Mouse (Mus musculus) kidney, postnatal 14 days (tissue): ENCODE data around the gene Nap1l5.
"Not testable (repeated sequence)": the region's sequence is repeated elsewhere in the genome, so short reads cannot be mapped to it uniquely, and the experiment has no call there.

Experiments
- DNase-seq: peaks from one replicate; pipeline ENCODE4 v3.0.0; 2022; ENCODE audit warnings: mixed read lengths

Gene Nap1l5

DNA sequence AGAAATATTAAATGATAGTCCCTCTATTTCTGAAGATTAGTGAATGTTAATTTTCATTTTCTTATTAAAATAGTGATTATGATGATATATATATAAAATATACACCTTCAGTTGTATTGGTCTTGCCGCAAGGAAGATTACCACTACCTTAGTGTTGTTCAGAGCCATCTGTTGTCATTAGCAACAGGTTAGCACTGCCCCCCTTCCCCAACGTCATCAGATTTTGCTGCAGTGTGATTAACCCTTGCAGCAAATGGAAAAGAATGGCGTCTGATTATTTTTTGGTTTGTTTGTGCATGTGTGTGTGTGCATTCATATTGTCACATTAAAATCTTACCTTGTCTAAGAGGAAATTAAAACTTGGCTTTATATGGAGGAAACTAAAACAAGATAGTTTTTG, 2.3 kb downstream of the Nap1l5 start:
- no peak for DNase-seq

DNA sequence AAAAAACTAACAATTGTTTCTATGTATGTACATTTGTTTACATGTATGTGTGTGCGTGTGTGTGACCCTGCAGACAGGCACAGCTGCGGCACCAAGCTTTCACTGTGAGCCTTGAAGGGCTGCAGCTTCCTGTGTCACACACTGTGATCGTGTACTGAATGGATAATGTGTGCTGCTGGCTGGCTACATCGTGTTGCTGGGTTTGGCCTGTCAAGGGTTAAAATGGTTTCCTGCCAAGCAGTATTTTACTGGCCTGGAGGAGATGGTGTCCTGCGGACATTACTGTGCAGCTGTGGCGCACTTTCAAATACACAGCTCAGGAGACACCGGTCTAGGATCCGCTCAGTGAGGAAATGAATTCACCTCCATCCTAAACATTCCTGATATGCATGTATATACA, 3.7 kb downstream of the Nap1l5 start:
- no peak for DNase-seq

DNA sequence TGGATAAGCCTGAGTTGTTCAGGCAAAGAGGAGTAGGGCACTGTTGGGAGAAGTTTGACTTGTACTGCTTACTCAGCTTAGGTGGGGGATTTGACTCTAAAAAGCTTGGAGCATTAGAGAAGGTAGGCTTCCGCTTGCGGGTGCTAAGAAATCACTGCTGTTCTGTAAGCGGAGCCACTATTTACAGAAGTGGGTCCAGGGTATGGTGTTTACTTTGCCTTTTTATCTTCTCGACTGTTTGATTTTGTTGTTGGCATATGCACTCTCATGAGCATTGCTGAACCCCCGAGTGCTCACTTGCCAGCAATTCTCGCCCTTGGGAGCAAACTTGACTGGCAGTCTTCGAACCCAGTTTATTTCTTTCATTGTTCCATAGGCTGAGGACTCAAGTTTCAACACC, 6.3 kb downstream of the Nap1l5 start:
- no peak for DNase-seq

DNA sequence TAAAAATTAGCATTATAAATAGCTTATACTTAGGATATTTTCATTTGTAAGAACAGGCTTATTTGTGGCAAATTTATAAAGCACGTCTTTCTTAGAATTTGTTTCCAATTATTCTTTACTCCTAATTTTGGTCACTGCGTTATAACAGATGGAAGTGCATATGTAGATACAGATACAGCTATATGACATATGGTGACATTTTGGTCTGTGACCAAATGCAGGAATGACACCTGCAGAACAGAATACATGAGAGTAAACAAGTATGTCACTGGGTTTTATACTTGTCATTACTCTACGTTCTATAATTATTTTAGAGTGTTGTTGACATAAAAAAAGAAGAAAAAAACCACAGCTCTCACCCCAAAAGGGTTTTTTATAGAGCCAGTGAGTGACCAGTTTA, 7.8 kb downstream of the Nap1l5 start:
- no peak for DNase-seq

DNA sequence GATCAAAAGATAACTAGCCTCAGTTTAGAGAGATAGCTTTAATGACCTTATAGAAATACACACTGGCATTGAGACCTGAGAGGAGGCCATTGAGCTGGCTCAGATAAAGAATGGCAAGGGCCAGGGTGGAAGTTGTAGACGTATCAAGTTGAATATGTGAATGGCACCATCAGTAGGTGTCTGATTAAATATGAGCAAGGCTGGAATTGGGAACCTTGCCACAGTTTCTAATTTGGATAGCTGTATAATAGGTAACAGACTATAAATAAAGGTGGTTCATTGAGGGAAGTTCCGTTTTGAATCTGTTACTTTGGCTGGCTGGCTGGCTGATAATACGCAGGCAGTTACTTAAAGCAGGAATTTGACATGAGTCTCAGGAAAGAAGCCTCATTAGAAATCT, 10.2 kb downstream of the Nap1l5 start:
- no peak for DNase-seq

DNA sequence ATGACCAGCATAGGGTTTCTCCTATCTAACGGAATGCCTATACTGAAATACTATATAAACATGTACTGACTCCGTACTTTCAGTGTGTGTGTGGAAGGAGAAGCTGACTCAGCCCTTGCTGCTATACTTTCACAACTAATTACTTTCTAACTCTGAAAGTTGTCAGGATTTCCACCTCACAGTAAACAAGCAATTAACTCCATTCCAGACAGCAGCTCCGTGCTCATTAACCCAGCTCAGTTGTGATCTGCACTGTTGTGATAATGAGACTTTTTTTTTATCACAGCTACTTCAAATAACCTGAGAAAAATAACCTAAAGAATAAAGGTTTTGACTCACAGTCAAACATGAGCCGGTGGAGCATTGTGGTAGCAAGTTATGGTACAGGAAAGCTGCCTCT, 11.9 kb downstream of the Nap1l5 start:
- DNase-seq: no peak

DNA sequence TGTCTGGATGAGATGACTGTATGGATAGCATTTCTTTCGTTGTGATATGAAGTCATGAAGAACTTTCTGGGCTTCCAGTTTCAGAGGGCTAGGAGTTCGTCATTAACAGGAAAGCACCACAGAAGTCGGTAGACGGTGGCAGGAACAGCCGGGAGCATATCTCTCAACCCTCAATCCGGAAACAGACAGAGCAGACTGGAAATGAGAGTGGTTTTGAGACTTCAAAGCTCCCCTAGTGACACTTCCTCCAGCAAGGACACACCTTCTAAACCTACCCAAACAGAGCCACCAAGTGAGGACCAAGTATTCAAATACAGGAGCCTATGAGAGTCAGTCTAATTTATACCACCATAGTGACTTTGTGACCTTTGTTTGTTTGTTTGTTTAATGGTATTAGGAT, 13.6 kb downstream of the Nap1l5 start:
- no peak for DNase-seq

DNA sequence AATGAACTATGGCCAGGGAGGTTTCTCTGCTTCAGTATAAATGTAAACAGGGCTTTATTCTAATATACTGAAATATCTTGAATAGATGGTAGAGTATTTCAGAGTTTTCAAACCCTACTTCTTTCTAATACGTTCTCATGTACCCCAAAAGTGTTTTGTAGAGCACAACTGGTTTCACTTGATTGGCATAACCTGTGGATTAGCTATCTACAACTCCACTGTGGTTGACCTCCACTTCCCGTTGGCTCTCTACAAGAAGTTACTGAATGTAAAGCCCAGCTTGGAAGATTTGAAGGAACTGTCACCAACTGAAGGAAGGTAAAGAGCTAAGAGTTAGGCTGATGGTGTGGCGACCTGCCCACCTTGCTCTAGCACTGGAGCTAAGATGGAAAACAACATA, 17.0 kb downstream of the Nap1l5 start:
- DNase-seq: no peak

DNA sequence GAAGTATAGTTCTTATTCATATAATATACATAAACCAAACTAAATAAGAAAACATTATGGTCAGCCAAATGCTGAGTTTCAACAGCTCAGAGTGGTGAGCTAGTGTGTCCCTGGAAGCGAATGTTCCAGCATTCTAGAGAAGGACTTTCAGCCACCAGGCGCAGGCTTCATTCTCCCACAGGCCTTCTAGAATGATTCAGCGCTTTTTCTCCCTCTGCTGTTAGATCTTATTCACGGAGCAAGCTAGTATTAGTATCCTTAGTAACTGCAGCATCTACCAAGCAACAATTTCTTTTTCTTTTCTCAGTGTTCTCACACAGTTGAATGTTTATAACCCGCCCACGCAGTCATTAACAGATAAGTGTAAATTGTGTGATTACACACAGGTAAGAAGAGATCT, 24.6 kb downstream of the Nap1l5 start:
- no peak for DNase-seq

DNA sequence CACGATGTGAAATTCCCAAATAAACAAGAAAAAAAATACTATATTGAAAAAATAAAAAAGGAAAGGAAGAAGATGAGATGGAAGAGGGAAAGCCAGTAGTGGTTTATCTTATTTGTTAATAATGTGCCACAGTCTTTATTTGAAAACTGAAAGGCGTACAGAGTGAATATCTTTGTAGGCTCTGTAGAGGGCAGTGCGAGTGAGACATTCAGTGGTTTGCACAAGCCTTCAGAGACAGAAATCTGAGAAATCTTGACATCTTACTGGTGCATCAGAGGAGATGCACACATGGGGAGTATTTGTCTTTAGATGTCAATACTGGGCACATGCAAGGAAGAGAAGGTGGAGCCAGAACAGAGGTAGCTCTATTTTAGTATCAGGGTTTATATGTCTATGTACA, 25.5 kb downstream of the Nap1l5 start:
- no peak for DNase-seq

DNA sequence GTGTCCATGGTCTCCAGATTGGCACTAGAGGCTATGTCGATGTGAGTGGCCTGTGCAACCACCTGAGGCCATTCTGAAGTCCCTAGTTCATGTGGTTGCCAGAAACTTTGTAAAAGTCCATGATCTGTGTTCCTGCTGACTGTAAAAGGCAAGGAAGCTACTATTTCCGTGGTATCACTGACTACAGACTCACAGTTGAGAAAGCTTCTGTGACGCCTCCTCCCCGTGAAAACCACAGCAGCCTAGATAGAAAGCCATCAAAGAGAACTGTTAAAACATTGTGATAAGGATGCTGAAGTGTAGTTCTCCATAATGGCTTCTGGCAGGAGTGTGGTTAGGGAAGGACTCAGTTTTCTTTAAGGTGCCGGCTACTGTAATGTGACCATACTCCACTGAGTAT, 26.0 kb downstream of the Nap1l5 start:
- no peak for DNase-seq

DNA sequence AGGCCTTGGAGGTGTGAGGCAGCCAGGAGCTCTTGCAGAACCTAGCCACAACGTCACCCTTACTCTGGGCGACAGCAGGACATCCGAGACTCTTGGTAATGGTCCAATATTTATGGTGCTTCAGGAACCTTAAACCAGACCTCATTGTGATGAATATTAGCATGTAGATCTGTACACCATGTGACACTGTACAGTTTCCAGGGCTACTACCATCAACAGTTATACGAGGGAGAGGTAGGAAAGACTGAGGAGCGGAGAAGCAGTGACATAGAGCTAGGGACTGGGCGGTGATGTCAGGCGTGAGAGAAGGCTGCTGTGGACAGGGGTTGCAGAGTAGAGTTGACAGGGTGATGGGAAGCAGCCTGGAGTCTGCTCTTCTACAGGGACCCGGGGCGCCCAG, 26.9 kb downstream of the Nap1l5 start:
- no peak for DNase-seq

DNA sequence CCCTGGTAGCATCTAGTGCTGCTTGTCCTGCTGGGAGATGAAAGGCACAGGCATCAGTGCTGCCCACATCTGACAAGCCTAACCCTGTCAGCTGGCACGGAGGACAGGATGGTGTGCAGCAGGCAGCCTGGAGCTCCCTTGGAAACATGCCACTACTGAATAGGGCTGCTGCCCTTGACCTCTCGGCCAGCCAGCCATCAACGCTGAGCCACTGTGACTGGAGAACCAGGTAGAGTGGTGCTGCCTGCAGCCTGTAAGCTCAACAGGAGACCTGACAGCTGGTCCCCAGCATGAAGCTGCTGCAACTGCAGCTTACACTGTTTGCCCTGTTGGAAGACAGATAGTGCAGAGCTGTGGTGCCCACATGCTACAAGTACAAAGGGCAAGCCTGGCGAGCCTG, 27.3 kb downstream of the Nap1l5 start:
- peak; percentile 13 for DNase-seq

DNA sequence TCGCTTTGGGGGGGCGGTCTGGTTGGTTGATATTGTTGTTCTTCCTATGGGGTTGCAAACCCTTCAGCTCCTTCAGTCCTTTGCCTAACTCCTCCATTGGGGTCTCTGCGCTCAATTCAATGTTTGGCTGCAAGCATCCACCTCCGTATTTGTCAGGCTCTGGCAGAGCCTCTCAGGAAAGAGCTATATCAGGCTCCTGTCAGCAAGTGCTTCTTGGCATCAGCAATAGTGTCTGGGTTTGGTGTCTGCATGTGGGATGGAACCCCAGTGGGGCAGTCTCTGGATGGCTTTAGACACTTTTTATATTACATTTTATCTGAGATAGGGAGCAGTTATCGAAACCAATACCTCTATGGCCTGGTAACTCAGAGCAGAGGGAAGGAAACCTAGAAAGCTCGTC, 39.0 kb downstream of the Nap1l5 start:
- not testable (repeated sequence) for DNase-seq

DNA sequence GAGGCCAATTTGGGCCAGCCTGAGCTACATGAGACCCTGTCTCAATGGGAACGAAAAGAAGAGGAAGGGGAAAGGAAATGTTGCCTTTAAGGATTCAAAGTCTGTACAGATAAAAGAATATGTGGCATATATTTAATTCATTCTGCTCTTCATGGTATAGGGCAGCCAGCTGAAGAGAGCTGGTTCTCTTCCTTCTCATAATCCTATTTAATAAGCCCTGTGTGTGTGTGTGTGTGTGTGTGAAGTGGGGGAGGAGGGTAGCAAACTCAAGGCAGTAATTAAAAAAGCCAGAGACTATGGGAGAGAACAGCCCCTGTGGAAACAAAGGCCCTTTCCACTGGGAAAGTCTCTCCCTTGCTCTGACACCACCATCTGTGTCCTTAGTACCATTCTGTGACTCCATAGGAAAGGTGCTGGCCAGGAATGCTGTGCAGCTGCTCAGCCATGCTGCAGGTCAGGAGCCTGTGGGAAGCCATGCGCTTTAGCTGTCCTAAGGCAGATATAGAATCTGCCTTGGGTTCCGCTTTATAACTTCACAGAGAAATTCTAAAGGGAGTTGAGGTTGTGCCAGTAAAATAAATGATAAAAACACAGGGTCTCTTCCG, 43.1 kb downstream of the Nap1l5 start:
- no peak for DNase-seq

DNA sequence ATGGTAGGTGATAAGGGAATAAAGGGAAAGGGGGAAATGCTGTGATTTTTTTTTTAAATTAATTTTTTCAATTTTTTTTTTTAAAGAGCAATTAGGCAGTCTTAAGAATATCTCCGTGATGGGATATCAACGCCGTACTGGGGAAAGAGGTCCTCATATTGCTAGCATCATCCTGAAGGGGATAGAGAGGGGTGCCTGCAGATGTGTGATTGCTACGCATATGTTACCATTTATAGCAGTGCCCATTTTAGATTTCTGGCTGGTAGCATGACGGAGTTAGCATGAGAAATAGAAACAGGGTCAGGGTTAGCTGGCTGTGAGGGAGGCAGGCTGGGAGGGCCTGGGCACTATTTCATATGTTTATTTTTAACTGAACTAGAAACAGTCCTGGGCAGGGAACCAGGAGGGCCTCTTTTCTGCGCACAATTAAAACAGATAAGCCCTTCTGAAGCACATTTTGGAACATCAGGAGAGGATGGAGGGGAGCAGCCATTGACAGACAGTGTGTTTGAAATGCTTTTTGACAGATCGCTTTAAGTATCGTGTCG, 44.4 kb downstream of the Nap1l5 start:
- DNase-seq: no peak

DNA sequence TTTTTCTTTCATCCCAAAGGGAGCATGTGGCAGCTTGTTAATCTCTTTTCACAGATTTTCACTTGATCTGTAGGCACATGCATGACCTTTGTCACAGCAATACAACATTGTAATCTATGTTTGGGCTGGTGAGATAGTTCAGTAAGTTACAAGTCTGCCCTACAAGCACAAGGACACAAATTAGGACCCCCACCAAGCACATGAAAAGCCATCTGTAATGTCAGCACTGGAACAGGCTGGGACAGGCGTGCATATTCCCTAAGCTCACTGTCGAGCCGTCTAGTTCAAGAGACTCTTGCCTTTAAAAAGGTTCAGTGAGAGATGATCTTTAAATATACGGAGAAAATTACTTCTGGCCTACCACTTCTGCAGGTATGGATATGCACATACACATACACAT, 47.4 kb downstream of the Nap1l5 start:
- DNase-seq: no peak

DNA sequence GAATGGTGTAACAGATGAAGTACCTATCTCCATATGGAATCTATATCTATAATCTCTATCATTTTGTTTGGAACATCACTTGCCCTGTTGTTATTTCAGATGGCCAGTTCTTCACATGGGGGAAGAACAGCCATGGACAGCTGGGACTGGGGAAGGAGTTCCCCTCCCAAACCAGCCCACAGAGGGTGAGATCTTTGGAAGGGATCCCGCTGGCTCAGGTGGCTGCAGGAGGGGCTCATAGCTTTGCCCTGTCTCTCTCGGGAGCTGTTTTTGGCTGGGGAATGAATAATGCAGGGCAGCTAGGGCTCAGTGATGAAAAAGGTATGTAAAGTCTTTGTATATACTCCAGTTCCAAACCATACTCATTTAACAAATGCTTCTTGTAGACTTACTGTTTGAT, 50.4 kb downstream of the Nap1l5 start:
- DNase-seq: no peak

DNA sequence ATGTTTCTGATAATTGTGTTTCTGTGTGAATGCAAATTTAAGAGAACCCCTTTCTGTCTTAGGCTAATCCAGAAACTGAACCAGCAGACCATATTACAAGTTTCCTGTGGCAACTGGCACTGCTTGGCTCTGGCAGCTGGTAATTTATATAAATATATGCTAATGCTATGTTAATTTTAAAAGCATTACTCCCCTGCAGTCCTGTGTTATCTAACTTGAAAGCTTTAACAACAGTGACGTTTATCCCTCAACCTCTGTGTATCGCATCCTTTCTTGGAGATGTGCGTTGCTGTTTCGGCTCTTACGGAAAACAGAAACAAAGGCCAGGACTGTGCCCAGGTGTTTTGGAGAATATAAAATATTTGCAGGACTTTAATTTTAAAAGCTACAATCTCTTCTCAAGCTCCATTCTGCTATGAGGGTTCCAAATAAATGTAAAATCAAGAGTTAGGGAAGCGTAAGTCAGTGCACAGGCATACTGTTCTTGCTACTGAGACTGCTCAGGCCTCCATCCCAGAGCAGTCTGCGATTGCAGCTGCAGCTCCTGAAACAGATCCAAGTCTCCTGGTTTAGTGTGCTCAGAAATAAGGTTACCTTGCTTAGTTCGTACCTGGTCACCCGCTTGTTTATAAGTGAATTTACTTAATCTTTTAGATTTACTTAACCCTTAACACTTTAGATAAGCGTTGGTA, 51.1 kb downstream of the Nap1l5 start:
- DNase-seq: no peak
